In the genomic region with DNA sequence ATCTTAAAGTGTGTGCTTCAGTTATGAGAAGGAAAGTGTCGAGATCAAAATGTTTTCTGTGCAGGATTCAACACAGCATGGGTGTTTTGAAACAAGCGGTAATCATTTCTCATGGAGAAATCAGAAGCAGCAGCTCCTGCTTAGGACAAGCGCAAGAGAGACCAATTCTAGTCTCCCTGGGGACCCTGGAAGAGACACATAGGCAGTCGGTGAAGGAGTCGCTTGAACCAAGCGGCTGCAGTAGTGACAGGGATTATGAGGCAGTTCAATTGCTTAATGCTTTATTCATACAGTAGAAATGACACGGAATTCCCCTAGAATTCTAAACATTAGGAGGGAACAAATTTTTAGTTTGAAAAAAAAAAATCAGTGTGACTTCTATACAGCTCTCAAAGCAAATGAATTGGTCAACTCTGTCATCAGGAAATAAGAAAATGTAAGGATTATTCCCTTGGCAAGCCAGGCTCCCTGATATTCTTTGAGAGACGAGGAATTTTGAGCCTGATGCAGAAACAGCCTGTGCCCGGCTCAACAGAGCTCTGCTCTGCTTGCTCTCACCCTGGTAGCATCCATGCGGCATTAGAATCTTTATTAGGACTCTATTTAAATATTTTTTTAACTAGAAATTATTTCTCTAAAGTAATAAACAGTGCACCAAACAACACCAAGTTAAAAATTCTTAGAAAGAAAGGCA, we compare ENCODE assay signal across 16 mouse cellular contexts.
DNase-seq lines count a peak whose midpoint lies in the region; ATAC-seq lines count a peak whose summit lies in the region.
"Had no signal": no experiment of that assay in that cellular context is flagged by ENCODE, and none has a peak within 500 bp of the region (broad histone marks: within the 10 kb centered on the region; RNA-seq: fewer than 3 reads in every experiment).

No protein-coding gene starts in this region.

- no peaks in the 10 kb centered on the region for H3K27me3 ChIP-seq in embryonic facial prominence, embryonic 14.5 days (replicated peaks; ENCODE audit: control insufficient read depth, insufficient read depth, low read length)
- H3K27me3 ChIP-seq in embryonic facial prominence, embryonic 10.5 days (replicated peaks; ENCODE audit: low read depth, poor library complexity, severe bottlenecking), result no peaks in the 10 kb centered on the region
- no peaks in the 10 kb centered on the region for H3K27me3 ChIP-seq in midbrain, embryonic 16.5 days (ENCODE audit: control insufficient read depth, insufficient read depth, low read depth, low read length)
- H3K27me3 ChIP-seq: embryonic facial prominence, embryonic 13.5 days; heart, embryonic 15.5 days; kidney, embryonic 15.5 days; lung, embryonic 15.5 days had no signal

- no peaks in the 10 kb centered on the region for H3K9me3 ChIP-seq in embryonic facial prominence, embryonic 14.5 days (ENCODE audit: control insufficient read depth, low read length)
- H3K9me3 ChIP-seq in embryonic facial prominence, embryonic 10.5 days, result no peaks in the 10 kb centered on the region
- no peaks in the 10 kb centered on the region for H3K9me3 ChIP-seq in midbrain, embryonic 16.5 days (replicated peaks; ENCODE audit: control insufficient read depth, low read length, poor library complexity, severe bottlenecking)
- H3K9me3 ChIP-seq: embryonic facial prominence, embryonic 13.5 days; heart, embryonic 15.5 days; kidney, embryonic 15.5 days; lung, embryonic 15.5 days had no signal

- no peaks in the 10 kb centered on the region for H3K36me3 ChIP-seq in embryonic facial prominence, embryonic 14.5 days (ENCODE audit: control insufficient read depth, insufficient read depth, low read length)
- H3K36me3 ChIP-seq in embryonic facial prominence, embryonic 10.5 days (replicated peaks), result no peaks in the 10 kb centered on the region
- H3K36me3 ChIP-seq in midbrain, embryonic 16.5 days (ENCODE audit: control insufficient read depth, insufficient read depth, low read length), result no peaks in the 10 kb centered on the region
- H3K36me3 ChIP-seq: embryonic facial prominence, embryonic 13.5 days; heart, embryonic 15.5 days; kidney, embryonic 15.5 days; lung, embryonic 15.5 days had no signal

- no peak overlapping the region for H3K27ac ChIP-seq in embryonic facial prominence, embryonic 14.5 days (replicated peaks; ENCODE audit: low read depth, low read length)
- no peak overlapping the region for H3K27ac ChIP-seq in embryonic facial prominence, embryonic 10.5 days (replicated peaks)
- H3K27ac ChIP-seq in midbrain, embryonic 16.5 days (ENCODE audit: low read length), result no peak overlapping the region
- H3K27ac ChIP-seq: embryonic facial prominence, embryonic 13.5 days; heart, embryonic 15.5 days; kidney, embryonic 15.5 days; layer of hippocampus, adult 2 months; lung, embryonic 15.5 days had no signal

- H3K4me1 ChIP-seq in embryonic facial prominence, embryonic 14.5 days (ENCODE audit: control insufficient read depth, insufficient read depth, low read length), result no peaks in the 10 kb centered on the region
- no peaks in the 10 kb centered on the region for H3K4me1 ChIP-seq in embryonic facial prominence, embryonic 10.5 days
- peaks cover 11% of the 10 kb centered on the region for H3K4me1 ChIP-seq in midbrain, embryonic 16.5 days (ENCODE audit: control insufficient read depth, insufficient read depth, low read length)
- H3K4me1 ChIP-seq: heart, embryonic 15.5 days; kidney, embryonic 15.5 days; lung, embryonic 15.5 days had no signal

- peak; percentile 25 for DNase-seq in embryonic facial prominence, embryonic 14.5 days (ENCODE audit: low spot score)
- DNase-seq in embryonic facial prominence, embryonic 10.5 days (ENCODE audit: low spot score), result no peak
- DNase-seq in thymus, postnatal 25 days, result peak; percentile 37
- DNase-seq in thymus, postnatal 4 days, result no peak
- DNase-seq in adrenal gland, postnatal 36 days, result no peak
- no peak for DNase-seq in layer of hippocampus, adult 9-11 months
- no peak for DNase-seq in left cerebral cortex, adult 8-10 months (ENCODE audit: low spot score in 2 of 2)
- DNase-seq: cerebellum, adult 9-11 months had no signal

- 47% methylated on average over 10 of the region's 10 CpGs for WGBS in embryonic facial prominence, embryonic 14.5 days
- 57% methylated on average over 10 of the region's 10 CpGs for WGBS in embryonic facial prominence, embryonic 10.5 days
- 15% methylated on average over 10 of the region's 10 CpGs for WGBS in midbrain, embryonic 16.5 days

- H3K4me3 ChIP-seq in embryonic facial prominence, embryonic 14.5 days (ENCODE audit: low read depth, low read length), result no peak overlapping the region
- H3K4me3 ChIP-seq in embryonic facial prominence, embryonic 10.5 days, result no peak overlapping the region
- no peak overlapping the region for H3K4me3 ChIP-seq in midbrain, embryonic 16.5 days (ENCODE audit: low read depth, low read length)
- H3K4me3 ChIP-seq: embryonic facial prominence, embryonic 13.5 days; heart, embryonic 15.5 days; kidney, embryonic 15.5 days; layer of hippocampus, adult 2 months; lung, embryonic 15.5 days had no signal

- no peak overlapping the region for H3K9ac ChIP-seq in embryonic facial prominence, embryonic 14.5 days (ENCODE audit: low read depth, low read length)
- peak overlapping the region; percentile 41; the same call in 1 of the 2 replicates for H3K9ac ChIP-seq in midbrain, embryonic 16.5 days (ENCODE audit: low read depth, low read length)
- H3K9ac ChIP-seq: embryonic facial prominence, embryonic 13.5 days; heart, embryonic 15.5 days; kidney, embryonic 15.5 days; lung, embryonic 15.5 days had no signal

- H3K4me2 ChIP-seq in embryonic facial prominence, embryonic 14.5 days (ENCODE audit: low read depth, low read length), result no peak overlapping the region
- peak overlapping the region; percentile 40 for H3K4me2 ChIP-seq in midbrain, embryonic 16.5 days (ENCODE audit: low read length)
- H3K4me2 ChIP-seq: embryonic facial prominence, embryonic 13.5 days; heart, embryonic 15.5 days; kidney, embryonic 15.5 days; liver, embryonic 11.5 days; lung, embryonic 15.5 days had no signal

- ATAC-seq in embryonic facial prominence, embryonic 14.5 days (ENCODE audit: low read depth), result no peak
- 0 out of 2 replicates have a peak, but pooled peaks have one; percentile 54 for ATAC-seq in midbrain, embryonic 16.5 days
- ATAC-seq: inflammation-experienced regulatory T-cells, adult 6 months had no signal

Comparison
In these comparisons a context has a peak if more than half of its experiments do, and no peak if none do; other contexts are left out.
1. DNase-seq: peak in embryonic facial prominence, embryonic 14.5 days (single experiment) and thymus, postnatal 25 days (single experiment); none in embryonic facial prominence, embryonic 10.5 days (single experiment), thymus, postnatal 4 days (single experiment), adrenal gland, postnatal 36 days (0 of 2), layer of hippocampus, adult 9-11 months (single experiment) and left cerebral cortex, adult 8-10 months (0 of 2).